8 mouse cellular contexts compared by ENCODE assay signal in the genomic region with DNA sequence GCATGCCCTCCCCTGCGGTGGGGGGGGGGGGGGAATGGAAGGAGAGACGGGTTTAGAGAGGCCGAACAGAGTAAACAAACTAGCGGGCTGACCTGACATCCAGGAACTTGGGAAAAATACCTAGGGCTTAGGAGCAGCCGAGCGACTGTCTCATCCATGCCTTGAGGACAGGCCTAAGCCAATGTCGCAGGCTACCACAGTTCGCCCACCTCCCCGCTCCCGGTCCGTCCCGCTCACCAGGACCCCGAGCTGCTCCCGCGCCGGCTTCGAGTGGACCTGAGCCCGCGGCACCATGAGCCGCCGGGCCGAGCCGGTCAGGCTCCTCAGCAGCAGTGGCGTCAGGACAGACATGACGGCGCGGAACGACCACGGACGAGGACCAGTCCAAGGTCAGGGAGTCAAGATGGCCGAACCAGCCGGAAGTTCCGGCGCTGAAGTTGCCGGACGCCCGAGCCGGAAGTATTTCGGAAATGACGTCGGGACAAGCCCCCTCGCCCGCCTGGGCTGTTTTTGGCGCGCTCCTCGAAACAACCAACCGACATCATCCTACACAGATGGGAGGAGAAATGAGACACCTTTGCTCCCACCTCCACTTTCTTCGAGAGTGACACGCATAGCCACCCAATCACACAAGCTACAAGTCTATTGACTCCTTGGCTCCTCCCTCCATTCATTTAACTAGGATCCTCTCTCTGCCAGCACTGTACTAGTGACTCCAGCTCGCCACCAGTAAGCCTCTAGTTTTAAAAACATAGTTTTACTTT. TPM values are rescaled to one million over a fixed set of nuclear protein-coding genes. Genes with fewer than 3 reads are reported as not detected.
DNase-seq lines count a peak whose midpoint lies in the region; ATAC-seq lines count a peak whose summit lies in the region.

A gene (minus strand): TSS at position 455 of the 764 bp plus-strand sequence.

- peak within 1 kb of the TSS; percentile 92 for H3K9ac ChIP-seq in heart, embryonic 14.5 days (ENCODE audit: low read length)
- H3K9ac ChIP-seq in liver, embryonic 13.5 days: peak within 1 kb of the TSS; percentile 90
- H3K9ac ChIP-seq in stomach, embryonic 16.5 days (ENCODE audit: low read length): peak within 1 kb of the TSS; percentile 96

- H3K4me1 ChIP-seq in heart, embryonic 14.5 days (ENCODE audit: control insufficient read depth in 2 of 2, insufficient read depth in 2 of 2, low read length in 2 of 2): peaks cover 16 to 29% of the 10 kb centered on the region in 2 experiments
- peaks cover 41% of the 10 kb centered on the region for H3K4me1 ChIP-seq in liver, embryonic 13.5 days (replicated peaks)
- peaks cover 28% of the 10 kb centered on the region for H3K4me1 ChIP-seq in stomach, embryonic 16.5 days (ENCODE audit: control insufficient read depth, insufficient read depth, low read length)

- H3K36me3 ChIP-seq in heart, embryonic 14.5 days (ENCODE audit: control insufficient read depth, insufficient read depth, low read length): peaks cover 39% of the 10 kb centered on the region
- H3K36me3 ChIP-seq in liver, embryonic 13.5 days: peaks cover 39% of the 10 kb centered on the region
- 0 out of 2 replicates have a peak, but pooled peaks cover 4% of the 10 kb centered on the region for H3K36me3 ChIP-seq in stomach, embryonic 16.5 days (ENCODE audit: control insufficient read depth, insufficient read depth, low read length)

- no peaks in the 10 kb centered on the region for H3K9me3 ChIP-seq in heart, embryonic 14.5 days (ENCODE audit: control insufficient read depth, low read length)
- no peaks in the 10 kb centered on the region for H3K9me3 ChIP-seq in liver, embryonic 13.5 days (replicated peaks)
- H3K9me3 ChIP-seq in stomach, embryonic 16.5 days (replicated peaks; ENCODE audit: control insufficient read depth, low read length): no peaks in the 10 kb centered on the region

- ATAC-seq in CD4-positive, CD25-positive, alpha-beta regulatory T cell, adult 4 months: peak; percentile 100
- peak; percentile 95 for ATAC-seq in heart, embryonic 14.5 days (ENCODE audit: insufficient number of reproducible peaks, insufficient read depth, low FRiP score, low read depth)
- ATAC-seq in liver, embryonic 13.5 days (ENCODE audit: low read depth): peak; percentile 97
- peak; percentile 97 for ATAC-seq in stomach, embryonic 16.5 days (ENCODE audit: insufficient read depth, low FRiP score)

- H3K27me3 ChIP-seq in heart, embryonic 14.5 days (ENCODE audit: control insufficient read depth, insufficient read depth, low read length): no peaks in the 10 kb centered on the region
- no peaks in the 10 kb centered on the region for H3K27me3 ChIP-seq in liver, embryonic 13.5 days
- H3K27me3 ChIP-seq in stomach, embryonic 16.5 days (ENCODE audit: control insufficient read depth, insufficient read depth, low read length): no peaks in the 10 kb centered on the region

- peak within 1 kb of the TSS; percentile 73 to 93 for H3K4me3 ChIP-seq in heart, embryonic 14.5 days (ENCODE audit: control insufficient read depth in 1 of 2, insufficient read depth in 1 of 2, low read depth in 1 of 2, low read length in 2 of 2)
- peak within 1 kb of the TSS; percentile 86 for H3K4me3 ChIP-seq in liver, embryonic 13.5 days (replicated peaks)
- peak within 1 kb of the TSS; percentile 92 for H3K4me3 ChIP-seq in stomach, embryonic 16.5 days (replicated peaks; ENCODE audit: low read length)

- DNase-seq in c-Kit-negative CD71-positive TER-119-positive erythroid progenitor cells, embryonic 14.5 days (ENCODE audit: low read depth, low spot score): peak; percentile 93
- peak; percentile 98 for DNase-seq in fibroblast of lung, adult 2 months (ENCODE audit: low read depth)
- peak; percentile 98 for DNase-seq in kidney, postnatal 14 days
- peak; percentile 97 for DNase-seq in liver, embryonic 13.5 days
- peak; percentile 99 for DNase-seq in neural tube, embryonic 10.5 days (ENCODE audit: extremely low spot score, low spot score)

- H3K4me2 ChIP-seq in heart, embryonic 14.5 days (ENCODE audit: low read length): peak within 1 kb of the TSS; percentile 84
- peak within 1 kb of the TSS; percentile 88 for H3K4me2 ChIP-seq in liver, embryonic 13.5 days
- H3K4me2 ChIP-seq in stomach, embryonic 16.5 days (ENCODE audit: low read depth, low read length): peak within 1 kb of the TSS; percentile 79

- H3K27ac ChIP-seq in heart, embryonic 14.5 days (replicated peaks in 1 of 2; ENCODE audit: control insufficient read depth in 1 of 2, insufficient read depth in 1 of 2, low read depth in 2 of 2, low read length in 2 of 2): peak within 1 kb of the TSS; percentile 93 to 98
- peak within 1 kb of the TSS; percentile 86 for H3K27ac ChIP-seq in liver, embryonic 13.5 days
- peak within 1 kb of the TSS; percentile 91 for H3K27ac ChIP-seq in stomach, embryonic 16.5 days (ENCODE audit: low read length)

- WGBS in heart, embryonic 14.5 days: under 1% methylated on average over 50 of the region's 50 CpGs
- under 1% methylated on average over 50 of the region's 50 CpGs for WGBS in liver, embryonic 13.5 days (ENCODE audit: insufficient replicate concordance)
- WGBS in stomach, embryonic 16.5 days: under 1% methylated on average over 50 of the region's 50 CpGs

RNA-seq across cellular contexts. Expression of the gene that starts here (rescaled TPM):
- polyA plus RNA-seq in CD4-positive, CD25-positive, alpha-beta regulatory T cell, adult 4 months (2017; shearing (Covaris generic)): 100 to 1,000 TPM; 223 to 296 TPM
- 2,457 and 2,575 TPM in 2 replicates for polyA plus RNA-seq in heart, embryonic 14.5 days (2014; fragmentation: Nextera tagmentation; extraction: Ambion mirVana)
- 734 and 757 TPM in 2 replicates for polyA plus RNA-seq in liver, embryonic 13.5 days (2015; fragmentation: Nextera tagmentation; extraction: Ambion mirVana)
- polyA plus RNA-seq in stomach, embryonic 16.5 days (2015; fragmentation: Nextera tagmentation; extraction: Ambion mirVana): 986 and 1,009 TPM in 2 replicates

Comparison
In these comparisons a context has a peak if more than half of its experiments do, and no peak if none do; other contexts are left out.
1. Peak in every context shown above with its lines: DNase-seq, ATAC-seq, H3K4me3 ChIP-seq and H3K27ac ChIP-seq.